Mouse (Mus musculus) heart, postnatal 0 days (tissue): ENCODE results near the gene Tspan12.

Experiments
- CTCF ChIP-seq: IDR thresholded peaks from 2 replicates; pipeline ENCODE4 v1.5.1; 2016; ENCODE audit warnings: antibody characterized with exemption, control low read depth, low read depth
- EP300 ChIP-seq: IDR thresholded peaks from 2 replicates; pipeline ENCODE4 v1.6.1; 2016; ENCODE audit warnings: antibody characterized with exemption, low read depth

DNA sequence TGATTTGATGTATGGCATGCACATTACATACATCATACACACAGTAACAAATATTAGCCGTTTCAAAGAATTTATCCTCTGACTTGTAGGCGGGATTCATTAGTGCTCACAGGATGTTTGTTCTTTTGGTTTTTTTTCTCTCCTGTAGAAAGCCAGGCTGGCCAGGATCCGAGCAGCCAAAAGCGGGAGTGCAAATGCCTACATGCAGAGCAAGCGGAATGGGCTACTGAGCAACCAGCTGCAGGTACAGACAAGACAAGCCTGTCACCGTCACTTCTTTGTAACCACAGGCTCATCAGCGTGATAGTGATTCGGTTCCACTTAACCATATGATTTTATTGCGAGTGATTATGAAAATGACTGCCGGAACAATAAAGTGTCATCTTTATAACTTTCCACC, 130.1 kb downstream of the Tspan12 start:
- no peak for TF ChIP-seq CTCF
- TF ChIP-seq EP300 = no peak
